Mouse (Mus musculus): ENCODE measurements around the gene Phf14.

Phf14 gene

GRCm38 (mm10) chr6:12020738-12021137, 113.1 kb downstream of the Phf14 start:
- DNase-seq (ENCODE audit: low spot score in 2 of 2) = no peak

DNA sequence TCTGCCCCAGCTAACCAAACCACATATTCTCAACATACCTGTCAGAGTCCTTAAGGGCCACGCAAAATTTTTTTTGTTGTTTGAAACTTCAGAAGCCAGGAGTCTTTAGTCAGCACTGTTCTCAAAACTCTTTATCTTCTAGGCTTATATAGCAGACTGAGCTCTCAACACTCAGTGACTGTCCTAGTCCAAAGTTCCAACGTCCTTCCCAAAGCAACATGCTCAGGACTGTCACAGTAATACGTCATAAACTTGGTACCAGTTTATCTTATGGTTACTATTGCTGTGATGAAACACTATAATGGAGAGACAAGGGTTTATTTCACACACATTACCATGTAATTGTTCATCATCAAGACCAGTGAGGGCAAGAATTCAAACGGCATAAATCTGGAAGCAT, 113.9 kb downstream of the Phf14 start:
- DNase-seq (ENCODE audit: low spot score in 2 of 2) = no peak

DNA sequence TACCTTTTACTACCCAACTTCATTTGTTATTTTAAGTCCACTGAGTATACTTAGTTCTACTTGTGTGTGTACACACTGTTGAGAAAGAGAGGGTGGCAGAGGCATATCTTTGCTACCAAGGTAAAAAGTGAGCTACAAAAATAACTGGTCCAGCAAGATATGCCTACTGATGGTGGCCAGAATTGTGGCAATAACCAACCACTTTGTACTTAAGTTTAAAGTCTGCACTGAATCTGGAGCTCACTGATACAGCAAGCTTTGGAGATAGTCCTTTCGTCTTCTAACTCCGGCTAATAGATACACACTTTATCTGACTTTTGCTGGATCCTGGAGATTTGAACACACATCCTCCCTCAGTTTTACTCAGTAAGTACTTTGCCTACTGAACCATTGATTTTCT, 115.8 kb downstream of the Phf14 start:
- no peak for DNase-seq (ENCODE audit: low spot score in 2 of 2)

GRCm38 (mm10) chr6:12026804-12027537, 119.4 kb downstream of the Phf14 start:
- DNase-seq (ENCODE audit: low spot score in 2 of 2) = no peak

DNA sequence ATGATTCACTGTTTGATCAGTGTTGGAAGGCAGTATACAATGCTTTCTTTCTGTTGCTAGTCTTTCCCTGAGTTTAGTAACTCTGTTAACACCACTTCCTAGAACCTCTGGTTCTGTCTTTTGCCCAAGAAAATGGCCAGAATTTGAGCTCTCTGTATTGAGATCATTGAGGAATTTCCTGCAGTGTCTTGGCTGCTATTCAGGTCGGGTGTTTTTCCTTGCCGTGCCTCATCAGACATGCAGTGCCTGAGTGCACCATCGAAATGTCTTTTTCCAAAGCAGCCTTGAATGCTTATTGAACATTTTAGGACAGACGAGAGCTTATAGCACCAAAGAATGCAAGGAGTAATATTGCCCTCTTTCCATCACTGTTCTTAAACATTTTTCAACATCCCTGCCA, 127.0 kb downstream of the Phf14 start:
- DNase-seq (ENCODE audit: low spot score in 2 of 2) = no peak

DNA sequence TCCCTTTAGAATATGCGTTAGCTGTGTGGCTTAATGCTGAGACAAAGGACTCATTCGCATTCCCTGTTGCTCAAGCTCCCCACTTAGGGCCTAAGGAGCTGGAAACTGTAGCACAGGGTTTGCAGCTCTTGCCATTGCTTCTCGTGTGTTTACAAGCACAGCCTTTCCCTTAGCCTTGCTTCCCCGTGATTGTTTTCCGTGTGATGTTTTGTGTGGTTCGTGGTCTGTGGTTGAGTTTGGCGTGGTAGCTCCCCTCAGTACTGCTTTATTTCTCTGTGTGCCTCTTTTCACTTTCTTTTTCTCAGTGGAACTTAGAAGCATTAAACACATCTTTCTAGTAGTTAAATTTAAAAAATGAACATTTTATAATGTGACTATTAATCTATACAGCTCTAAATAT, 130.7 kb downstream of the Phf14 start:
- DNase-seq (ENCODE audit: low spot score in 2 of 2) = no peak

DNA sequence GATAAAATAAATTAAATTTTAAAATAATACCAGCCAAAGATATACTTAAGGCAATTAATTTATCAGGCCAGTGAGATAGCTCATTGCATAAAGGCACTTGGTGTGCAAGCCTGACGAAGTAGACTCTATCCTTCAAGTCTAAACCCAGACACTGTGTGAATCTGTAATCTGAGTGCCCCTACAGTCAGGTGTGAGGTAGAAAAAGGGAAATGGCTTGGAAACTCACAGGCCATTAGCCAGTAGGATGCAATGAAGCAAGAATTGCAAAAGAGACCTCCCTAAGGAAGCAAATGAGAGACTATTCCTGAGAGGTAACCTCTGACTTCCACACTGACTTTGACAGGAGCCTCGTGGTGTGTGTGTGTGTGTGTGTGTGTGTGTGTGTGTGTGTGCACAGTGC, 145.3 kb downstream of the Phf14 start:
- no peak for DNase-seq (ENCODE audit: low spot score in 2 of 2)

- DNase-seq (ENCODE audit: low spot score in 2 of 2) = no peak
These were observed 146.5 kb downstream of the Phf14 start for GRCm38 (mm10) chr6:12054149-12054548.

DNA sequence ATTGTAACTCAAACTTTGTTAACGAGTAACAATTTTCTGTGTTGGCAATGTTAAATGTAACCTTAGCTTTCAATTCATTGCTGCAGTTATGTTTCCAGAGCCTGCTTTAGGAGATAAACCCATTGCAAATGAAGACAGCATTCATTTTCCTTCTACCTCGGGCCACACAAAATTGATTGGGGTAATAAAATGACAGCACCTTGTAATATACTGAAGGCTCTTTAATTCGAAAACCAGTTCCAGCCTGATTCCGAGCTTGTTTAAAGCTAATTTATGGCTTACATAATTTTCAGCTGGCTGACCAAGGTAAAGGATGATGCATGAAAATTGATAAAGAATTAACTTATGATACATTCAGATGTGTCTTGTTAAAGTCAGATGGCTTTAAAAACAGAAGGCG, 151.1 kb downstream of the Phf14 start:
- DNase-seq (ENCODE audit: low spot score in 2 of 2) = no peak

DNA sequence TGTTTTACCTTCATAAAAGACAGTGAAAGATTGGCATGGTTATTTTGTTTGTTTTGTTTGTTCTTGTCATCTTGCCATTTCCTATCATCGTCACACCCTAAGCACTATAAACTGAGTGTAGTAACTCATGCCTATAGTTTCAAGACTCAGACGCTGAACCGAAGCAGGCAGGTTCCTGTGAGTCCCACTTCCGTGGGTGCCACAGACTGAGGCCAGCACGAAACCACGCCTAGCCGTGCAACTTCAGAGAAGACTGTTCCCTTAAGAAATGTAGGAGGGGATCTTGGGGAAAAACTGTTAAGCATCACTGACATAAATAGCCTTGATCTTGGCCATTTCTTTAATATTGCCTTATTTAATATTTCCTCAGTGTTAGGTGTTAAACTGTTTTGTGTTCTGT, 152.4 kb downstream of the Phf14 start:
- DNase-seq (ENCODE audit: low spot score in 2 of 2) = no peak

DNA sequence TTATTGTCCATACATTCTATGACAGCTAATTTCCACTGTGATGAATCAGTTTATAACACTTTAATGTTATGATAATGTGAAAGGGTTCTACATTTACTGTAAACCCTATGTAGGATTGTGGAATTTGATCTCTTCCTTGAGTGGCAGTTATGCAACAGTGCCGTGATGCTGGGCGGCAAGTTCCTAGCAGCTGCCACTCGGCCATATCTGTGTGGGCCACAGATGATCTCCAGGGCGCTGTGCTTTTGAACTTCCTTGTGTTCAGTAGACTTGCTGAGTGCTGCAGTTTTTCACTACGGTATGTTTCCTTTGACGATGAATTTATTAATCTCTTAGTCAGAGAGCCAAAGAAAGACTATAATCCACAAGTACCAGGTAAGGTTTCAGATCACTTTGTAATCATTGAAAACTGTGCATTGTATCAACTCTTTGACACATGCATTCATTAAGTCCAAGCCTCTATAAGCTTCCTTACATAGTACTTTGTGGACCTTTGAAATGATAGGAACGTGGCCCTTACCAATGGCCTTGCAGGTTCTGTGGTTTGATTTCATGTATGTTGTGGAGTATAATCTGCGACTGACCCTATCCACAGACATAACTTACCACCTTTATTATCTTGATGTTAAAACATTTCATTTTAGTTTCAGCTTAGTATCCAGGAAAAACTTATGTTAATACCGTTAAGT, 153.0 kb downstream of the Phf14 start:
- no peak for DNase-seq (ENCODE audit: low spot score in 2 of 2)

DNA sequence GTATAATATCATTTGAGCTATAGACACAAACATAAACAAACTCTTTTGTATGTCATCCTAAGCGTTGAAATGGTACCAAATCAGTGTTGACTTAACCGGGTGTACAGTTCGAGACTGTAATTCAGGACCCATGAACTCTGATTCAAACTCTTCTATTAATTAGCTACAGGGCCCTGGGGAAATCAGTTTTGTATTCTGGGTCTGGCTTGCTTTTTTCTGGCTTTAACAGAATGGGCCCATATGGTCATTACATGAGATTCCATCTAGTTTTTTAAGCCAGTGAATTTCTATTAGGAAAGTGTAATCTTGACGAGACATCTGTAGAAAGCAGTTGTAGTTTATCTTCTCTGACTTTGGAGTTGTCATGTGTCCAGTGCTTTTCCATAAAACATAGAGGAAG, 160.3 kb downstream of the Phf14 start:
- DNase-seq (ENCODE audit: low spot score in 2 of 2) = no peak

DNA sequence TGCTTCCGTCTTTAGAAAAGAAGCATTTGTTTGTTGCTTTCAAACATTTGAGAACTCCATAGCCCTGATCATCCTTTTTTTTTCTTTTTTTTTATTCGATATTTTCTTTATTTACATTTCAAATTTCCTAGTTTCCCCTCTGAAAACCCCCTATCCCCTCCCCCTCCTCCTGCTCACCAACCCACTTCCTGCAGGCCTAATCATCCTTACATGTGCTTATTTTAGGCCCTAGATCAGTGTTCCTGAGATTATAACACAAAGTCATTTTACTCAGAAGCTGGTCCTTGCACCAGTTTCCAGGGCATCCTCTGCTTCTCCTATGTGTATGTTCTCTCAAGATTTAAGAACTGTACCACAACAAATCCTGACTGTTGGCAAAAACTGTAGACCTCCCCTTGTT, 161.7 kb downstream of the Phf14 start:
- DNase-seq (ENCODE audit: low spot score in 2 of 2) = no peak

- DNase-seq (ENCODE audit: low spot score in 2 of 2) = no peak
These were observed 167.0 kb downstream of the Phf14 start for GRCm38 (mm10) chr6:12074599-12074998.

GRCm38 (mm10) chr6:12077338-12077737, 169.7 kb downstream of the Phf14 start:
- DNase-seq (ENCODE audit: low spot score in 2 of 2) = no peak

DNA sequence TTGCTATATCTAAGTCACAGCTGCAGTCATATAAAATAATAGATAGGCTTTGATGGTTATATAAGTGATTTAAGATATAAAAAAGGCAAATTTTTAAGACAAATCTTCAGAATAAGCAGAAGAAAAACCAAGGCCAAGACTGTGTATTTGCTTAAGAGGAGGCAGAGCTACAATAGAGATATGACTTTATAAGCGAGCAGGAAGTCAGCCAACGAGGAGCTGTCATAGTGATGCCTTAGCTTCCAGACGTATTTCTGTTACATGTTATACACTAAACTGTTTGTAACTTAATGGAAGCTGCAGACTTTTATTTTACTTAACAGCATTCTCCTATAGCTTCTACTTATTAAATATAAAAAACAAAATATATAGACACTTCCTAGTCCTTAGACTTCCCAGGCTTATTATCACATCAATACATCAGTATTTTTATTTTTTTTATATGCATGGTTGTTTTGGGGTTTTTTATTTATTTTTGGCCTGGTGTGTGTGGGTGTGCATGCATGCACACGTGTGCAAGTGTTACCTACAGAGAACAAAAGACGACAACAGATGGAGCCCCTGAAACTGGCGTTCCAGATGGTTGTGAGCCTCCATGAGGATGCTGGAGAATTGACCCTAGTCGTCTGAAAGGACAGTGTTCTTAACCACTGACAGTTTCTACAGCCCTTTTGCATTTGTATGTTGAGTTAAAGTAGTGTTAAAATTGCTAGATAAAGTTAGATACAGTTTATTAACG, 170.4 kb downstream of the Phf14 start:
- DNase-seq (ENCODE audit: low spot score in 2 of 2) = no peak

GRCm38 (mm10) chr6:12079260-12079659, 171.7 kb downstream of the Phf14 start:
- DNase-seq (ENCODE audit: low spot score in 2 of 2) = no peak

- DNase-seq (ENCODE audit: low spot score in 2 of 2) = no peak
These were observed 172.8 kb downstream of the Phf14 start for GRCm38 (mm10) chr6:12080423-12080822.

DNA sequence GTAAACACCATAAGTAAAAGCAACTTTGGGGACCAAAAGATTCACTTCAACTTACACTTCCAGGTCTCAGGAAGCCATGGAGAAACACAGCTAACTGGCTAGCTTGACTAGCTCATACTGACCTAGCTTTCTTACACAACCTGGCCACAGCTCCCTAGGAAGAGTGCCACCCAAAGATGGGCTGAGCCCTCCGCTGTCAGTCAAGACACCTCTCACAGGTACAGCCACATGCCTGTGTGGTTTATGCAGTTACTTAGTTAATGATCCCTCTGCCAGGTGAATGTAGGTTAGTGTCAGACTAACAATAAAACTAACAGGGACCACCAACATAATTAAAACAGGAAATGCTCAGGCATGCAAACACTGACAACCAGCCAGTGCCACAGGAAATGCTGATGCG, 174.1 kb downstream of the Phf14 start:
- no peak for DNase-seq (ENCODE audit: low spot score in 2 of 2)

GRCm38 (mm10) chr6:12082125-12082524, 174.5 kb downstream of the Phf14 start:
- no peak for DNase-seq (ENCODE audit: low spot score in 2 of 2)

DNA sequence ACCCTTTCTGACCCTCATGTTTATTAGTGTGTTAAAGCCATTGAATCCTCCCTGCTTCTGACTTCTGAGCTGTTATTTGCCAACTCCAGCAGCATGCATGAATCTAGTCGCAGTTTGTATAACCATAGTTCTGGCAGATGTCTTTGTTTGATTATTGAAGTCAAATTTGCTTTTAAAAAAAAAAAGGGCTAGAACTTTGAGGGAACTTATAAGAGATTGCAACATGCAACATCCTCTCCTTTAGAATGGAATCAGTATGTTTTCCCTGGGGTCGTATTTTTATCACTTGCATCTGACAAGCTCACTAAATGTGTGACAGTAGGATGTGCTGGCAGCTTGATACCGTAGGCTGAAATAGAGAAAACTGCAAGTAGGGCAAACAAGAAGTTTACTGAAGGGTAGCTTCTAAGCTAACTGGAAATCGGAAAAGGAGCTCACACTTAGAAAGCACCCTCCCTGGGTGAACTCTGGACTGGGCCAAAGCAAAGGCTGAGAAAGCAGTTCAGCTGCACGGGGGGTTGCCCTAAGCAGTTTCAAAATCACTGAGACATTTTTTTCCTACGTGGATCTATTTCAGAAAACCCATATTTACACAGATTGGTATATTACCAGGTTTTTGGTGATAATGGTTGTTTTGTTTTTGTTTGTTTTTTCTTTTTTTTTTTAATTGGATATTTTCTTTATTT, 175.1 kb downstream of the Phf14 start:
- DNase-seq (ENCODE audit: low spot score in 2 of 2) = no peak

GRCm38 (mm10) chr6:12084721-12085120, 177.1 kb downstream of the Phf14 start:
- no peak for DNase-seq (ENCODE audit: low spot score in 2 of 2)

Data from spleen, postnatal 14 days (tissue).